Mouse (Mus musculus) lung, adult 2 months (tissue): ENCODE results near the gene Abcb8.

Experiments used
- CTCF ChIP-seq: fragments of 200-500 bp; IDR thresholded peaks from 2 replicates; pipeline ENCODE4 v1.5.1; 2011; ENCODE audit warnings: mild to moderate bottlenecking, low read length, control low read depth; ENCODE audit not compliant: insufficient read depth
- POLR2A ChIP-seq: fragments of 200-500 bp; IDR thresholded peaks from 2 replicates; pipeline ENCODE4 v1.6.1; 2011; ENCODE audit warnings: low read depth, mild to moderate bottlenecking, control low read depth, low read length, borderline replicate concordance; ENCODE audit errors: extremely low read depth

GRCm38 (mm10) chr5:24441187-24441586 lies 47.7 kb downstream of the Abcb8 start:
- TF ChIP-seq CTCF (no peak), POLR2A (no peak)
